Mouse (Mus musculus) thymus, postnatal 4 days (tissue): ENCODE data around the gene Ces1h.
"Not testable (repeated sequence)": the region's sequence is repeated elsewhere in the genome, so short reads cannot be mapped to it uniquely, and the experiment has no call there.

ENCODE experiments used
- DNase-seq: peaks from one replicate; pipeline ENCODE4 v3.0.0; 2021

Ces1h gene

DNA sequence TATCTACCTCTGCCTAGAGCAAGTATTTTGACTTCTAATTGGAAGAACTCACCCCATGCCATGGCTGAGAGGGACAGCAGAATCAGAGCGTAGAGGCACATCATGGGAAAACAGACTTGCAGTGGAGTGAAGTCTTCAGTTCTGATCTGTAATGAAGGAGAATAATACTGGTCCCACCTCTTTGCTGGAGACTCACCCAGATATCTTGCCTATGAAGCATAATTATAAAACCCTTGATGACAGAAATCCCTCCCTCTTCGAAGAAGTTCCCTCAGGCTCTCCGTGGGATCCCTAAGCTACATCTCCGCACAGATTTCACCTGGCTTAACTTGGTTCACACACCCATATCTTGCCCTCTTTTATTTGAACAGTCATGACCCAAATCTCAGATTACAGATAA is at the start of gene Ces1h:
Gene Ces1h, minus strand, starts transcription at position 101 of the 400 bp plus-strand sequence.
- no peak for DNase-seq

DNA sequence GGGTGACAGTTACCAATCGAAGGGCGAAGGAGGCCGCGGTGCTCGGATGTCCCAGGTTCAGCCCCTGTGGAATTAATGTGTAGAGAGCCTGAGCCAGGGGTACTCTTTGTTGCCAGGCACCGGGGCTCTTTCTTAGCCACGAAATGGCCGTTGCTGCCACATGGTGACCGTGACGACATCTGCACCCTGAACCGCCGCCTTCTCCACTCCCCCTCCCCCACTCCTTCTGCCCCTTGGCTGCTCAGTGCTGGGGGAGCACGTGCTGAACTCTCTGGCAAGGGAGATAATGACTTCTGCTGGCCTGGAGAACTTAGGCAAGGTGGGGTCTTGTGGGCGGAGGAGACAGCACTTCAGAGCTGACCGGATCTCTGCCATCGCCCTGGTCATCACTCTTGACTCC is 47.7 kb upstream of the Ces1h start:
- DNase-seq, result no peak

GRCm38 (mm10) chr8:93415387-93415786 is 35.9 kb upstream of the Ces1h start:
- DNase-seq, result no peak

GRCm38 (mm10) chr8:93408830-93409229 is 29.3 kb upstream of the Ces1h start:
- DNase-seq, result no peak

DNA sequence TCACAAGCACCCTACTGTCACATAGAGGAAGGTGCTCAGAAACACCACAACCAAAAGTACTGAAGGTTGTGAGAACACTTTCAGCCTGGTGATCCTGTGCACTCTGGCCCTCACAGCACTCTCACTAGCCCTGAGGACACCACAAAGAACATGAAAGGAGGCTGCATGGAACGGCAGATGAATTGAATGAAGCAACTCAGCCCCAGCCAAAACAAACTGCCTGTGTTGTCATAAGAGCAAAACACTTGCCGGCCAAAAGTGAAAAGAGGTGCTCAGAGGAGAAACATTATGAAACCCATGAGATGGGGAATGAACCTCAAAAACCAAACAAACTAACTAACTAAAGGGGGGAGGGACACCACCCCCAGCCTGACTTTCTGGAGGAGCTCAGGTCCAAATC is 20.2 kb upstream of the Ces1h start:
- no peak for DNase-seq

GRCm38 (mm10) chr8:93398044-93398443 is 18.5 kb upstream of the Ces1h start:
- DNase-seq, result no peak

- not testable (repeated sequence) for DNase-seq
These were observed 14.6 kb upstream of the Ces1h start for GRCm38 (mm10) chr8:93394079-93394619.

GRCm38 (mm10) chr8:93369481-93369880 is 10.0 kb downstream of the Ces1h start:
- no peak for DNase-seq

GRCm38 (mm10) chr8:93360113-93360512 is 19.4 kb downstream of the Ces1h start:
- DNase-seq, result no peak

DNA sequence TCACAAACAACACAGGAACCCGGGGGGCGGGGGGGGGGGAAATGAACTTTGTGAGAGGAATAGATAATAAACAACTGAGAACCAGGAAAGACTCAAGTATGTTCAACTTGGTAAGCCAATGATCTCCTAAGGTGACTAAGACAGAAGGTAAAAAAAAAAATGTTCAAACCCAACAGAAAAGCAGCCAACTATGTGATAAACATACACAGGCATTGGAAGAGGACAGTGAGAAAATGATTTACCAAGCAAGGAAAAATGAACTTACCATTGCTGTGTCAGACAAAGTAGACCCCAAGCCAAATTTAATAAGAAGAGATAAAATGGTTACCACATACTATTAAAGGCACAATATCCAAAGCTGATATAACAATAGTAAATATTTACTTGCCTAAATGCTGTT is 40.0 kb downstream of the Ces1h start:
- no peak for DNase-seq

GRCm38 (mm10) chr8:93337207-93337606 is 42.3 kb downstream of the Ces1h start, which contains the start of gene Ces1g:
Ces1g (minus strand) TSS chr8:93337308.
- DNase-seq, result no peak

DNA sequence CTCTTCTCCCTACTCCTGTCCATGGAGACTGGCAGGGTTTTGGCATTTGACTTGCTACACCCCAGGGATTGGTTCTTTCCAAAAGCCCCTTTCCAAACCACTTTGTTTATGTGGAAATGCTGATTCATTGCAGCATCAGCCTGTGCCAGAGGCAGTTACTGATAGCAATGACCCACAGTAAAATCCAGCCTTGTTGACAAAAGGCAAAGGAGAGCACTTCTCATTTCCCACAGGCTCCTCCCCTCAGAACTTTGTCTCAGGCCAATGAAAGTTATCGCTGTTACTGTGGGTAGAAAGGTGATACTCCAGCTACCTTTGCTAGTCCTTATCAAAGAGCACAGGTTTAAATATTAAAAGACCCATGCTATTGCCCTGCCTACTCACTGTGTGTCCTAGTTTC is 46.8 kb downstream of the Ces1h start:
- no peak for DNase-seq

GRCm38 (mm10) chr8:93331151-93331550 is 48.4 kb downstream of the Ces1h start:
- DNase-seq, result no peak

DNA sequence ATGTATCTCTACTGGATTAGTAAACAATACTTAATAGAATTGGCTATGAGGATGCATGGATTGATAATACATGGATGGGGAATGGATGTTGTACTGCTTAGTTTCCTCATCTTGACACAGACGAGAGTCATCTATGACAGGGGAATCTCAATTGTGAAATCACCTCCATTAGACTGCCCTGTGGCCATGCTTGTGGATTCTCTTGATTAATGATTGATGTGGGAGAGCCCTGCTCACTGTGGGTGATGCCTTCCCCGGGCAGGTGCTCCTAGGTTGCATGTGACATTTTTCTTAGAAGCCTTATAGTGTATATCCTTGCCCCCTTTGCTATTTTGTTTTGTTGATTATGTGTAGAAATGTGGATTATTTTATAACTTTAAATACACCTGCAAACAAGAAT is 54.4 kb downstream of the Ces1h start:
- no peak for DNase-seq

- no peak for DNase-seq
These were observed 62.5 kb downstream of the Ces1h start for GRCm38 (mm10) chr8:93317031-93317430.

DNA sequence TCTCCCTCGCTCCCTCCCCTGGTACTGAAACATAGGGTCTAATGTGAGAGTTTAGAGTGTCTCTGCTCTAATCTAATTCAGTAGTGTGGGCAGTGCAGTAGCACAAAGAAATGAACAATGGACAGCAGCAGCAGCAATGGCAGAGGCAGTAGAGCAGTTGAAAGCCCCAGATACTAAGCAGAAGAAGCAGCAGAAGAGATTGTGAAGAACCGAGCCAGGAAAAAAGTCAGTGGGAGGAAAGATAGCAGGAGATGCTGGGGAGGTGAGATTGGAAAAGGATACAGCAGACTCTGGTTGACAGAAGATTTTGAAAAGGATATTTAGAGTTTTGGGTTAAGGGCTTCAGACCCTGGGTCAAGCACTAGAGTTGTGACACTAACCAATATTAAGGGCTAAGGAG is 64.0 kb downstream of the Ces1h start:
- DNase-seq, result no peak
